Mouse (Mus musculus) bone marrow macrophage, adult 2 months (primary cell): ENCODE data around the gene Atxn2l.

Experiments
- CTCF ChIP-seq: IDR thresholded peaks from 2 replicates; pipeline ENCODE4 v1.5.1; 2012; ENCODE audit warnings: low read depth, mild to moderate bottlenecking, low read length, moderate library complexity
- POLR2A ChIP-seq: IDR thresholded peaks from 2 replicates; pipeline ENCODE4 v1.6.1; 2012; ENCODE audit warnings: mild to moderate bottlenecking, low read depth, low read length, borderline replicate concordance

GRCm38 (mm10) chr7:126450641-126451040 is 52.6 kb downstream of the Atxn2l start:
- TF ChIP-seq CTCF (no peak), POLR2A (no peak)
